Mouse (Mus musculus) ES-E14 (cell line): ENCODE results near the gene Abcg2.

Experiments used
- CHD2 ChIP-seq: IDR thresholded peaks from 2 replicates; pipeline ENCODE4 v1.6.1; 2014; ENCODE audit warnings: mild to moderate bottlenecking, low read depth, low read length, inconsistent platforms
- HCFC1 ChIP-seq: IDR thresholded peaks from 2 replicates; pipeline ENCODE4 v1.6.1; 2012; ENCODE audit warnings: low read length, inconsistent platforms, borderline replicate concordance; ENCODE audit not compliant: insufficient read depth
- MAFK ChIP-seq: IDR thresholded peaks from 2 replicates; pipeline ENCODE4 v1.6.1; 2014; ENCODE audit warnings: mild to moderate bottlenecking, low read depth, low read length, inconsistent platforms; ENCODE audit not compliant: insufficient read depth
- ZC3H11A ChIP-seq: IDR thresholded peaks from 2 replicates; pipeline ENCODE4 v1.6.1; 2012; ENCODE audit warnings: low read depth, mild to moderate bottlenecking, inconsistent platforms, low read length, borderline replicate concordance
- ZNF384 ChIP-seq: IDR thresholded peaks from 2 replicates; pipeline ENCODE4 v1.6.1; 2012; ENCODE audit warnings: low read depth, low read length, inconsistent platforms

GRCm38 (mm10) chr6:58651038-58651437, 66.7 kb downstream of the Abcg2 start:
- no peak for TF ChIP-seq ZNF384
- no peak for TF ChIP-seq HCFC1
- no peak for TF ChIP-seq ZC3H11A
- no peak for TF ChIP-seq CHD2
- TF ChIP-seq MAFK, result no peak
